Mouse (Mus musculus) CH12.LX (cell line): ENCODE measurements around the gene Urm1. TPM values are rescaled to one million over a fixed set of nuclear protein-coding genes. Genes with fewer than 3 reads are reported as not detected.

Source experiments
- DNase-seq: peaks from one replicate; pipeline ENCODE4 v3.0.0-alpha.2; 2013; ENCODE audit errors: extremely low read depth
- H3K27ac ChIP-seq: 2 replicates; pipeline ENCODE4 v1.5.1; 2012; ENCODE audit warnings: low read depth, mild to moderate bottlenecking, control low read depth, moderate library complexity; ENCODE audit not compliant: insufficient read depth
- H3K27me3 ChIP-seq: replicated peaks from 2 replicates; pipeline ENCODE3; 2012; ENCODE audit warnings: inconsistent platforms
- H3K36me3 ChIP-seq, 2 experiments: replicated peaks in 1 of 2; 2 replicates each; pipeline versions ENCODE3 to v1.6.1; 2012; ENCODE audit warnings: inconsistent platforms in 1 of 2, low read length in 1 of 2, mild to moderate bottlenecking in 1 of 2, mixed read lengths in 1 of 2, moderate library complexity in 1 of 2; ENCODE audit not compliant: control insufficient read depth in 1 of 2, insufficient read depth in 1 of 2
- H3K4me1 ChIP-seq, 2 experiments: 2 replicates each; pipeline ENCODE4 v1.6.1; 2012; ENCODE audit warnings: inconsistent platforms in 1 of 2, moderate library complexity in 1 of 2; ENCODE audit not compliant: insufficient read depth in 2 of 2, control insufficient read depth in 1 of 2
- H3K4me2 ChIP-seq: 2 replicates; pipeline ENCODE4 v1.6.1; 2012; ENCODE audit warnings: low read depth, mild to moderate bottlenecking, control low read depth; ENCODE audit not compliant: poor library complexity, insufficient read depth, severe bottlenecking
- H3K4me3 ChIP-seq, 3 experiments: fragments of 150-350 bp in 1 of 3; sonication (generic) in 1 of 3; replicated peaks in 1 of 3; 2 replicates each; pipeline versions ENCODE3 to v1.5.1; 2011 to 2012; ENCODE audit warnings: low read depth in 2 of 3, low read length in 2 of 3, mild to moderate bottlenecking in 2 of 3, moderate library complexity in 2 of 3, control low read depth in 1 of 3, improper control_type of control experiment in 1 of 3, inconsistent platforms in 1 of 3, mixed read lengths in 1 of 3; ENCODE audit not compliant: poor library complexity in 1 of 3
- H3K79me2 ChIP-seq: replicated peaks from 2 replicates; pipeline ENCODE4 v1.6.1; 2012; ENCODE audit warnings: mild to moderate bottlenecking, moderate library complexity; ENCODE audit not compliant: control insufficient read depth, poor library complexity, insufficient read depth, severe bottlenecking; ENCODE audit errors: extremely low read depth
- H3K9ac ChIP-seq: 2 replicates; pipeline ENCODE4 v1.6.1; 2012; ENCODE audit warnings: low read depth, mild to moderate bottlenecking, control low read depth, moderate library complexity; ENCODE audit not compliant: insufficient read depth
- H3K9me3 ChIP-seq: replicated peaks from 2 replicates; pipeline ENCODE3; 2012; ENCODE audit warnings: low read length, inconsistent platforms, mixed read lengths
- BHLHE40 ChIP-seq: IDR thresholded peaks from 2 replicates; pipeline ENCODE4 v1.6.1; 2011; ENCODE audit warnings: mild to moderate bottlenecking, low read depth, low read length, improper control_type of control experiment
- CHD1 ChIP-seq: IDR thresholded peaks from 2 replicates; pipeline ENCODE4 v1.6.1; 2012; ENCODE audit warnings: low read depth, low read length, improper control_type of control experiment, inconsistent platforms
- CHD2 ChIP-seq: IDR thresholded peaks from 2 replicates; pipeline ENCODE4 v1.6.1; 2011; ENCODE audit warnings: low read length, improper control_type of control experiment
- ELF1 ChIP-seq: IDR thresholded peaks from 2 replicates; pipeline ENCODE4 v1.6.1; 2014; ENCODE audit warnings: low read depth, mild to moderate bottlenecking, inconsistent platforms, low read length, improper control_type of control experiment
- GABPA ChIP-seq: IDR thresholded peaks from 2 replicates; pipeline ENCODE4 v1.6.1; 2012; ENCODE audit warnings: low read depth, low read length, improper control_type of control experiment, inconsistent platforms; ENCODE audit not compliant: insufficient replicate concordance
- JUN ChIP-seq: IDR thresholded peaks from 2 replicates; pipeline ENCODE4 v1.6.1; 2011; ENCODE audit warnings: low read depth, mild to moderate bottlenecking, low read length, improper control_type of control experiment, moderate library complexity; ENCODE audit not compliant: insufficient read depth
- JUND ChIP-seq: conservative IDR thresholded peaks from 2 replicates; pipeline ENCODE4 v1.6.1; 2011; ENCODE audit warnings: low read depth, low read length, improper control_type of control experiment
- MAFK ChIP-seq: IDR thresholded peaks from 2 replicates; pipeline ENCODE4 v1.6.1; 2011; ENCODE audit warnings: low read length, improper control_type of control experiment; ENCODE audit not compliant: insufficient replicate concordance
- MAX ChIP-seq: IDR thresholded peaks from 2 replicates; pipeline ENCODE4 v1.6.1; 2011; ENCODE audit warnings: low read length, improper control_type of control experiment
- MAZ ChIP-seq: IDR thresholded peaks from 2 replicates; pipeline ENCODE4 v1.6.1; 2012; ENCODE audit warnings: low read depth, mild to moderate bottlenecking, inconsistent platforms, low read length, improper control_type of control experiment, moderate library complexity
- MEF2A ChIP-seq: IDR thresholded peaks from 2 replicates; pipeline ENCODE4 v1.6.1; 2014; ENCODE audit warnings: low read depth, mild to moderate bottlenecking, inconsistent platforms, low read length, improper control_type of control experiment, borderline replicate concordance
- MYC ChIP-seq: IDR thresholded peaks from 2 replicates; pipeline ENCODE4 v1.6.1; 2011; ENCODE audit warnings: low read depth, mild to moderate bottlenecking, improper control_type of control experiment, low read length
- NELFE ChIP-seq: IDR thresholded peaks from 2 replicates; pipeline ENCODE4 v1.6.1; 2011; ENCODE audit warnings: low read depth, low read length, improper control_type of control experiment
- NRF1 ChIP-seq: IDR thresholded peaks from 2 replicates; pipeline ENCODE4 v1.6.1; 2014; ENCODE audit warnings: low read depth, mild to moderate bottlenecking, inconsistent platforms, low read length, improper control_type of control experiment, moderate library complexity
- PAX5 ChIP-seq: IDR thresholded peaks from 2 replicates; pipeline ENCODE4 v1.6.1; 2012; ENCODE audit warnings: low read length, inconsistent platforms, mixed read lengths
- POLR2A ChIP-seq: IDR thresholded peaks from 2 replicates; pipeline ENCODE4 v1.6.1; 2011; ENCODE audit warnings: low read depth, mild to moderate bottlenecking, improper control_type of control experiment, low read length
- POLR2AphosphoS2 ChIP-seq: IDR thresholded peaks from 2 replicates; pipeline ENCODE4 v1.6.1; 2011; ENCODE audit warnings: low read depth, low read length, improper control_type of control experiment
- RCOR1 ChIP-seq: conservative IDR thresholded peaks from 2 replicates; pipeline ENCODE4 v1.6.1; 2012; ENCODE audit warnings: low read depth, mild to moderate bottlenecking, inconsistent platforms, low read length, improper control_type of control experiment
- SIN3A ChIP-seq: IDR thresholded peaks from 2 replicates; pipeline ENCODE4 v1.6.1; 2012; ENCODE audit warnings: low read length, improper control_type of control experiment, inconsistent platforms
- SMC3 ChIP-seq: IDR thresholded peaks from 2 replicates; pipeline ENCODE4 v1.6.1; 2011; ENCODE audit warnings: low read depth, low read length, improper control_type of control experiment
- TBP ChIP-seq: conservative IDR thresholded peaks from 2 replicates; pipeline ENCODE4 v1.6.1; 2011; ENCODE audit warnings: low read depth, low read length, improper control_type of control experiment
- TCF12 ChIP-seq: IDR thresholded peaks from 2 replicates; pipeline ENCODE4 v1.6.1; 2014; ENCODE audit warnings: low read depth, mild to moderate bottlenecking, inconsistent platforms, low read length, improper control_type of control experiment
- UBTF ChIP-seq: IDR thresholded peaks from 2 replicates; pipeline ENCODE4 v1.6.1; 2012; ENCODE audit warnings: low read depth, mild to moderate bottlenecking, inconsistent platforms, low read length, improper control_type of control experiment, moderate library complexity
- USF1 ChIP-seq: IDR thresholded peaks from 2 replicates; pipeline ENCODE4 v1.6.1; 2014; ENCODE audit warnings: low read depth, mild to moderate bottlenecking, inconsistent platforms, low read length, improper control_type of control experiment
- USF2 ChIP-seq: conservative IDR thresholded peaks from 2 replicates; pipeline ENCODE4 v1.6.1; 2011; ENCODE audit warnings: low read depth, low read length, improper control_type of control experiment
- ZKSCAN1 ChIP-seq: IDR thresholded peaks from 2 replicates; pipeline ENCODE4 v1.6.1; 2012; ENCODE audit warnings: low read depth, inconsistent platforms, low read length, improper control_type of control experiment, borderline replicate concordance
- ZMIZ1 ChIP-seq: IDR thresholded peaks from 2 replicates; pipeline ENCODE4 v1.6.1; 2012; ENCODE audit warnings: low read depth, mild to moderate bottlenecking, inconsistent platforms, low read length, improper control_type of control experiment
- ZNF384 ChIP-seq: IDR thresholded peaks from 2 replicates; pipeline ENCODE4 v1.6.1; 2012; ENCODE audit warnings: low read depth, low read length, improper control_type of control experiment, inconsistent platforms
- dilution Hi-C: fragments of 300-500 bp; cut with MboI; formaldehyde crosslinking; loops from 2 replicates; pipeline ENCODE4 v1.14.3; 2020; ENCODE audit warnings: low sequenced_read_pairs; ENCODE audit not compliant: extremely low pct_unique_long_range_greater_than_20kb, extremely low pct_ligation_motif_present
- in situ Hi-C: fragments of 300-500 bp; cut with MboI; formaldehyde crosslinking; loops from 3 replicates; pipeline ENCODE4 v1.14.3; 2019; ENCODE audit warnings: low sequenced_read_pairs, low pct_ligation_motif_present, low pct_unique_long_range_greater_than_20kb, mixed read lengths
- polyA plus RNA-seq: library from polyadenylated mRNA; unstranded; fragments of >175 nt; gene quantifications from 2 replicates; pipeline ENCODE4 v1.2.1, GENCODE M21; 2012; ENCODE audit warnings: low read depth; ENCODE audit not compliant: insufficient read length
- total RNA-seq, 2 experiments: library from RNA; depleted of rRNA; stranded (reverse); fragments of 300-350 nt in 1 of 2; fragments of >200 nt in 1 of 2; gene quantifications; 2 replicates each; pipeline ENCODE4 v1.2.3; 2012 to 2014

The Urm1 gene
- total and polyA plus RNA-seq, 3 experiments: 25.6 to 31.9 (median 29.2) TPM

GRCm38 (mm10) chr2:29787937-29788681, 31.8 kb upstream of the Urm1 start, which contains the start of gene Trub2 (continued):
- no peak for TF ChIP-seq MAZ
- TF ChIP-seq JUND: no peak
- no peak for TF ChIP-seq TBP
- TF ChIP-seq ZMIZ1: no peak
- no peak for TF ChIP-seq RCOR1
- no peak for TF ChIP-seq CHD2
- TF ChIP-seq SMC3: no peak
- TF ChIP-seq USF2: no peak
- TF ChIP-seq MEF2A: no peak
- TF ChIP-seq GABPA: no peak
- TF ChIP-seq SIN3A: peak; percentile 83
- peak; percentile 67 for TF ChIP-seq MAX
- no peak for TF ChIP-seq MAFK
- no peak for TF ChIP-seq JUN
- TF ChIP-seq ELF1: peak; percentile 46; the same call in 1 of the 2 replicates
- TF ChIP-seq PAX5: no peak

- TF ChIP-seq NRF1 (no peak), JUND (no peak), MEF2A (no peak), POLR2AphosphoS2 (no peak), SIN3A (no peak), POLR2A (no peak), CHD1 (no peak), TCF12 (no peak), MYC (no peak), USF1 (no peak), NELFE (no peak), MAX (no peak), ZMIZ1 (no peak), ELF1 (no peak), USF2 (no peak), ZKSCAN1 (no peak), UBTF (no peak), GABPA (no peak), BHLHE40 (no peak), ZNF384 (no peak)
- dilution Hi-C loops: no loop called here
- Histone ChIP-seq H3K9me3 (no peaks in the 10 kb centered on the region), H3K4me3 (no peak overlapping the region), H3K4me1 (peaks cover 0 to 9% of the 10 kb centered on the region in 2 experiments; a peak in 2 of 4 replicates), H3K4me2 (no peak overlapping the region), H3K27ac (no peak overlapping the region), H3K79me2 (no peaks in the 10 kb centered on the region), H3K27me3 (no peaks in the 10 kb centered on the region), H3K9ac (no peak overlapping the region), H3K36me3 (peaks cover 37 to 76% of the 10 kb centered on the region in 2 experiments)
- in situ Hi-C loops: no loop called here
- no peak for DNase-seq
Measured at GRCm38 (mm10) chr2:29792772-29793487, 26.9 kb upstream of the Urm1 start.
